Mouse (Mus musculus) ES-CJ7 (cell line): Measurements from ENCODE around the gene Stard5.
A peak's percentile ranks its signal among the peaks of the same experiment; 100 is the strongest.

Experiments
- DNase-seq: peaks from one replicate; pipeline ENCODE4 v3.0.0; 2011; ENCODE audit warnings: low read depth, low spot score

Stard5 gene

DNA sequence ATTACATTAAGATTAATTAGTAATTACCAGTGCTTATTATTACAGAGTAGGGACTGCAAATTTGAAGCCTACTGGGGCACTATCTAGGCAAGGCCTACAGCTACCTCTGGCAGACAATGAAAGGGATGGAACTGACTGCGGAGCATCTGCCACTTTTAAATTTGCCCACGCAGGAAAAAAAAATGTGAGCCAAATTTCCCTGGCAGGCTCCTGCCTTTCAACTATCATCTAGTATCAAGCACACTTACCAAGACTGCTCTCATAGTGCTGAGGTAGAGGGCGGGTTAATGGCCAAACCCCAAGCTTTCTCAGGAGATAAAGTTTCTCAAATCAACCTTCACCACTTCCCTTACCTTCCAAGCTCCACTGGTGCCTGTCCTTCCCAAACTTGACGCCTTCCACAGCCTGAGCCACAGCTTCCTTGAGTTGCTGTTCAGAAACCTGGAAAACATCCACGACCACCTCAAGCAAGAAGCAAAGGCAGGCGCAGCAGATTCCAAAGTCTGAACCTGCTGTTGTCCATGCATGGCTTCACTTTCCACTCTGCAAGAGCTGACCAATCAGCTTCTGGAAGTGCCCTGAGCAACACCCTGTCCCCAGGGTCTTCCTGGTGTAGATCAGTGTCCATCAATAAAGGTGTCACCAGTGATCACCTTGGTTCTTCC, 31.1 kb downstream of the Stard5 start:
- no peak for DNase-seq

DNA sequence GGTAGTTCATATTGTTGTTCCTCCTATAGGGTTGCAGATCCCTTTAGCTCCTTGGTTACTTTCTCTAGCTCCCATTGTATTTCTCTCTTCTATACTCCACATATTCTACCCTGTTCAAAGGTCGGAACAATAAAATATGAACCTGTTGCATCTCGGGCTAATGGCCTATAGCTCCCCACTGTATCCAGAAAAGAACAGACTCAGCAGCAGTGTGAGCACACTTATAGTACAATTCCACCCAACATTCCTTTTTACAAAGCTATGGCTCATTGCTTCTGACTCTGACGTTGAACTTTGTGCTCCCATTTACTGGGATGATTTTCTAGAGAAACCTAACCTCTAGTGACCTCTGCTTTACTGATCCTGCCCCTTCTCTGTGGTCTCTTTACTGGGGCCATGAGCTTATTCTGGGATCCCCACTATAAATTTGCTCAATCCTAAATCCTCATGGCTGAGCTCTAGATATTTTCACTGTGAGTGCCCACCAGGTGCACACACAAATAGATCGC, 34.4 kb downstream of the Stard5 start:
- no peak for DNase-seq

DNA sequence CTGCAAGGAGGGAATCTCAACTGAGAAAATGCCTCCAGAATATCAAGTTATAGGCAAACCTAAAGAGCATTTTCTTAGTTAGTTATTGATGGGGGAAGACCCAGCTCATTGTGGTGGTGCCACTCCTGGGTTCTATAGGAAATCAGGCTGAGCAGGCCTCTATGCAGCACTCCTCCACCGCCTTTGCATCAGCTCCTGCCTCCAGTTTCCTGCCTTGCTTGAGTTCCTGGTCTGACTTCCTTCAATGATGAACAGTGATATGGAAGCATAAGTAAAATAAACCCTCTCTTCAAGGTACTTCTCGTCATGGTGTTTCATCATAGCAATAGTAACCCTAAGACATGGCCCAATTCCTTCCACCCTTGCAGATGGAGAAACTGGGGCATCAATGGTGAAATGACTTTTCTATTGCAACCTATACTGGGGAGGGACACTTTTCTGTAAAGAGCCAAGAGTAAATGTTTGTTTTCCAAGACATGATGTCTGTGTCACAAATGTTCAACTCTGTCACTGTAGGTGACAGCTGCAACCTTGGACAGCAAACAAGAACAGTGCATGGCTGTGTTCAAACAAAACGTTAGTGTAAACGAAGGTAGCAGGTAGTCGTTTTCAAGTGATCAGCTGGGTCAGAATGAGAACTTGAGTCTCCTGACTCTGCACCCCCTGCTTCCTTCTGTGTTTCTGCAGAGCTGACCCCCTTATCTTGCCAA, 36.3 kb downstream of the Stard5 start:
- DNase-seq, result no peak

DNA sequence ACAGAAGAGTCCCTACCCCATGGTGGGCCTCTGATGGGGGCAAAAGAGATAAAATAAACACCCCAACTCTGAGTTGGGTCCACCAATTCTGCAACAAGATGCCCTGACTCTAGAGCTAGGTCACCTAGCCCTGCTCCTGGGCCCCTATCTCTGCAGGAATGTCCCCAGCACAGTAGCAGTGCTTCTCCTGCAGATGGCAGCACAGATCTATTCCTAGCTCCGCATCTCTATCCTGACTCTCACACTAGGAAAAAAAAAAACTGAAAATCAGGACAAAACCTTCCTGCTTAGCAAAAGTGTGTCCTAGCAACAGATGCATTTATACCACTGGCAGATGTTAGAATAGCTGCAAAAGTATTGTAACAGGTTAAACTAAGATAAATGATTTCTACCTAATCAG, 37.0 kb downstream of the Stard5 start:
- peak; percentile 16 for DNase-seq

DNA sequence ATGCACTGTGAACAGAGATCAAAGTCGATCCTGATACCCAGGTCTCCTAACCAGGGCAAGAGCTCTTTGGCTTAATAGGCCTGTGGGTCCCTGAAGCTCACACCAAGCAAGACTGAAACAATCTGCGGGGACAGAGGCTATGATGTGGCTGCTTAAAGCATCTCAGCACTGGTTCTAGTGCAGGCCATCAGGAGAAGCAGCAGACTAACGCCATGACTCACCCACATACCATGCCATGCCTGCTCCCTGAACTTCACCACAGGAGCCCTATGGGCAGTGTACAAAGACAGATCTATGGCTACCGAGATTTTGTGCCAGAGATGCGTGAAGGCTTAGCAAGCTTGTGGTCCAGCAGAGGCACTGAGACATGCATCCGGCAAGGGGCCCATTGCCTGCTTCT, 39.8 kb downstream of the Stard5 start:
- no peak for DNase-seq

DNA sequence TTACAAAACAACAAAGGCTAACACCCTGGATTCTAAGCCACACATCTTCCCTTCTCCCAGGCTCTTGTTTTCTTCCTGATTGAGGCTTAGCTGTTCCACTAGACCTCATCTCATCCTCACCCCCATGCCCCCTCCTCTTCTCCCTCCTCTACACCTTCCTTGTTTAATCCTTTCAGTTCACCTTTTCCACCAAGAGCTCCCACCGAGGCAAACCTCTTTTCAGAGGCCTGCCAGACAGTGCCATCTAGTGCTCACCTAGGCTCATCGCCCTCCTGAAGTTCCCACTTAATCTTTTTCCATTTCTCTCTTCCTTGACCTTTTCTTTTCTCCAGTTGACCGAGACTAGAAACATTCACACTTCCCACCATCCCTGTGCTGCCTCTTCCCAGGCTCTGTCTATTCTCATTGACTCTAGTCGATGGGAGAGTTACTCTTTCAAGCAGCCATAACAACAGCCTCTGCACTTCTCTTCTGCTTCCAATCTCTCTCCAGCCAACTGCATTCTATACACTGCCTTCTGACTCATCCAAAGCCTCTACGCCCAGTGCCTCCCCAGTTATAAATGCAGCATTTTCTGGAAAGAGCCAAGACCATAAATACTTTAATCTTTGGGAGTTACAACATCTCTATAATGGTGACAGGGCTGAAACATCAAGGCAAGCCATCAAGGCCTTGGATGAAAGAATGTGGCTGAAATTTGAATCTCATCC, 43.9 kb downstream of the Stard5 start:
- DNase-seq, result peak; percentile 28

DNA sequence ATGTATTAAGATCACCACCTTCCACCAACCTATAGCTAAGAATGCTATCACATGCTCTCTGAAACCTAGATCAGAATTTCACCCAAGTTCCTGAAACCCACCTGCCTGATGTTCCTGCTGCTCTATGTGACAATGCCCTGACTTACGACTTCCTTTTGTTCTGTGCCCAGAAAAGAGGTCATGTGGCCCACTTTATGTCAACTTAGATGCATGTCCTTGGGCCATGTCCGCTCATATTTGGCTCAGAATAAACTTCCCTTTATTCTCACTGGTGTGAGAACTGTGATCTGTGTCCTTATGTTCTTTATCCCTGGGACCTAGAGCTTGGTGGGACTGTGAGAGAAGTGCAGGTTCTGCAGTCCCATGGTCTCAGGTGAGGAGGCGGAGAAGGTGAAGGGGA, 45.5 kb downstream of the Stard5 start:
- no peak for DNase-seq

DNA sequence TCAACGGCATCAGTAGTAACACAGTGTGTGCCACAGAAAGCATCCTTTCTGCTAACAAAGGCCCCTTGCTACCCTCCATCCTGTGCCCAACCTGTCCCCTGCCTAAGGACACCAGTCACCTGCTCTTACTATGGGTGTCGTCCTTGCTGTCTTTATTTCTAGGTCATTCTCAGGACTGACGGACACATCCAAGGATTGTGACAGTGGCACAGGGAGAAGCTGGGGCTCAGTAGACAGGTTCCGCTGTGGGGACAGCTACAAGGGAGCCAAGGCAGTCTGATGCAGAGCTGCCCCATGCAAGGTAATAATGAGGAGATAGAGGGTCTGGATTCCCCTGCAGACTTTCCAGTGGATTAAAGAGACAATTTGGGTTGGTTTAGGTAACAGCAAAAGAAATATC, 46.7 kb downstream of the Stard5 start:
- DNase-seq, result no peak

DNA sequence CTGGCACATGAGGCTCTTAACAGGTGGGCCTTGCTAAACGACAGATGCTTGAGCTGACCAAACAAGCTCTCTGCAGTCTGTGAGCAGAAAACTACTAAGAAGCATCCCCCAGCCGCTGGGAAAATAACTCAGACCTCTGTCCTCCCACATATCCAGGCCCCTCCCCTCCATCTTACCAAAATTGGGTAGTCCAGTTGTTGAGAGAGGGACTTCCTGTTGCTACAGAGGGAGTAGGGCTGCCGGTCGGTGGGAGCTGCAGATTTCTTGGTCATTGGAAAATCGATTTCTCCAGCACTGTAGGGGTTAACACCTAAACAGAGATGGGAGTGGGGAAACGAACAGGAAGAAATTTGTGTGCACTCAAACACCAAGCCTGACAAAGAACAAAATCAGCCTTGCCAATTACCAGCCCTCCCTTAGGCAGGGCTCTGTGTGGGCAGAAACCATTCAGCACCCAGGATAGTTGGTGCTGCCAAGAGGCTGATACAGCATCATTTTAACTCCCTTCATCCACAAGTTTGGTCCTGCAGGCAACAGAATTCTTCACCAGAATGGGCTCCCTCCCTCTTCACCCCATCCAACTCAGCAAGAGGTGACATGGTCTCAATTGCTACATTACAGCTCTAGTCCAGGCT, 51.0 kb downstream of the Stard5 start:
- DNase-seq, result no peak

DNA sequence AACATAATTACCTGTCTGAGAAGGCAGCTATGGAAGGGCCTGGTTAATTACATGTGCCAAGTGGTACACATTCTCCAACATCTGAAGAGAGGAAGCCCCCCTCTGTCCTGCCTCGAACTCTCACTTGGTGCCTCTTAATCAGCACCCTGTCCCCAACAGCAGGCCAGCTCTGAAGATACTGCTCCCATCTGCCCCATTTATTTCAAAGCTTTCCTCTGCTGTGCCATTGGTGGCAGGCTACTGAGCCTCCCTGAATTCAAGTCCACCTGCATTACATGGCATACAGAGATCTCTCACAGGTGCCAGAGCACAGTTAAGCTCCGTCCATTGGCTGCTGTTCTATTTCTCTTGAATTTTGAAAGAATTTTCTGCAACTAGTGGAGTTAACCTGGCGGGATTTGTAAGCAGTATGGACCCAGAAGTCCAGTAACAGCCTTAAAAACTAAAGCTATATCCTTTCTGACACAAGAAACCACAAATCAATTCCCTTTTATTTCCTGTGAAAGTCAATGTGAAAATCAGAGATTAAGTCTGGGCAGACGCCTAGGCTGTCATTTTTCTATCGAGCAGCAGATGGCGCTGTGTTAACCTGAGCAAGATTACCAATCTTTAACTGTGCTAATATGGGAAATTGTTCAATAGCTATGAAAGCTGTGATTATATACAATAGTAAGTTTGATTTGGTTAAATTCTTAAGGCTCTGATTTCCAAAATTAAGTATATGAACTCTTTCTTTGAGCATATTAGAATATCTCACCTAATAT, 63.9 kb downstream of the Stard5 start:
- DNase-seq, result peak; percentile 11

DNA sequence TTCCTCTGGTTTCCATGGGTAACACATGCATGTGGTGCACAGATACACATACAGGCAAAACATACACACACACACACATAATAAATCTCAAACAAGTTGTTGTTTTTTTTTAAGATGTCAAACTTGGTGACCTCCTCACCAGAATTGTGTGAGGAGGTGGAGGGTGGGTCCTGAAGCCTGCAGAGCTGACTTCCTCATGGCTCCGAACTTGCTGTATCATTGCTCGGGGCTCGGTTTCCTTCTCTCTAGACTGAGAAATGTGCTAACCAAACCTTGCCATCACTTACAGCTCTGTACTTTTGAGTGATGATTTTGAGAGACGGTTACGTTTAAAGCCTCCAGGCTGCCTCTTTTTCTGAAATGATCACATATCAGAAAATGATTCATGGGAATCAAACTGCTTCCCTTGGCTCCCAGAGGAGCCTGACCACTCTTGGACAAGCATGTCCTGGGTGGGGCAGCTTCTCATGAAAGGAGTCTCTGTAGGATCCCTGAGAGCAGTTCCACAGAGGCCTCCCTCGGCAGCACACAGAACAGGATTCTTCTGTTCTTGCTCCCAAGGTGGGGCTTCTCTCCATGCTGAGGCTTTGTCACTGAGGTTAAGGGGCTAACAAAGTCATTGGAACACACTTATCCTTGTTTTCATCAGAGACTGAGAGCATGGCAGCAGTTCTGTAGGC, 67.4 kb downstream of the Stard5 start:
- no peak for DNase-seq
